Mouse (Mus musculus): ENCODE measurements at regions not wholly inside any gene's neighbourhood (a gene's known extent, or its start where the extent isn't known, plus 50 kb on each side); places are given as distances from the start of the nearest gene placed in this dataset.
A peak's percentile ranks its signal among the peaks of the same experiment; 100 is the strongest.

GRCm38 (mm10) chr11:19651929-19652328 lies 272.2 kb upstream of the Spred2 start:
- no peak for DNase-seq (ENCODE audit: low read depth, low spot score)

- no peak for DNase-seq (ENCODE audit: low read depth, low spot score)
Measured at GRCm38 (mm10) chr11:19659511-19659910, 264.7 kb upstream of the Spred2 start.

- DNase-seq (ENCODE audit: low read depth, low spot score), result no peak
Measured at GRCm38 (mm10) chr11:19666732-19667131, 257.4 kb upstream of the Spred2 start.

GRCm38 (mm10) chr11:19670853-19671530 lies 253.2 kb upstream of the Spred2 start:
- peak; percentile 67 for DNase-seq (ENCODE audit: low read depth, low spot score)

- peak; percentile 62 for DNase-seq (ENCODE audit: low read depth, low spot score)
Measured at GRCm38 (mm10) chr11:19673012-19673411, 251.2 kb upstream of the Spred2 start.

- no peak for DNase-seq (ENCODE audit: low read depth, low spot score)
Measured at GRCm38 (mm10) chr11:19676514-19676913, 247.7 kb upstream of the Spred2 start.

GRCm38 (mm10) chr11:19679041-19679440 lies 245.1 kb upstream of the Spred2 start:
- no peak for DNase-seq (ENCODE audit: low read depth, low spot score)

GRCm38 (mm10) chr11:19679669-19680068 lies 244.5 kb upstream of the Spred2 start:
- DNase-seq (ENCODE audit: low read depth, low spot score), result no peak

GRCm38 (mm10) chr11:19701198-19701597 lies 223.0 kb upstream of the Spred2 start:
- no peak for DNase-seq (ENCODE audit: low read depth, low spot score)

- no peak for DNase-seq (ENCODE audit: low read depth, low spot score)
Measured at GRCm38 (mm10) chr11:19708821-19709220, 215.4 kb upstream of the Spred2 start.

- DNase-seq (ENCODE audit: low read depth, low spot score), result no peak
Measured at GRCm38 (mm10) chr11:19709337-19709736, 214.8 kb upstream of the Spred2 start.

- no peak for DNase-seq (ENCODE audit: low read depth, low spot score)
Measured at GRCm38 (mm10) chr11:19713091-19713490, 211.1 kb upstream of the Spred2 start.

GRCm38 (mm10) chr11:19713597-19713996 lies 210.6 kb upstream of the Spred2 start:
- no peak for DNase-seq (ENCODE audit: low read depth, low spot score)

- DNase-seq (ENCODE audit: low read depth, low spot score), result no peak
Measured at GRCm38 (mm10) chr11:19714211-19714610, 210.0 kb upstream of the Spred2 start.

- no peak for DNase-seq (ENCODE audit: low read depth, low spot score)
Measured at GRCm38 (mm10) chr11:19714888-19715595, 209.1 kb upstream of the Spred2 start.

GRCm38 (mm10) chr11:19718165-19718564 lies 206.0 kb upstream of the Spred2 start:
- DNase-seq (ENCODE audit: low read depth, low spot score), result no peak

- DNase-seq (ENCODE audit: low read depth, low spot score), result no peak
Measured at GRCm38 (mm10) chr11:19729031-19729430, 195.1 kb upstream of the Spred2 start.

- no peak for DNase-seq (ENCODE audit: low read depth, low spot score)
Measured at GRCm38 (mm10) chr11:19730747-19731146, 193.4 kb upstream of the Spred2 start.

GRCm38 (mm10) chr11:19736076-19736475 lies 188.1 kb upstream of the Spred2 start:
- no peak for DNase-seq (ENCODE audit: low read depth, low spot score)

GRCm38 (mm10) chr11:19736926-19737325 lies 187.2 kb upstream of the Spred2 start:
- no peak for DNase-seq (ENCODE audit: low read depth, low spot score)

GRCm38 (mm10) chr11:19737331-19737730 lies 186.8 kb upstream of the Spred2 start:
- DNase-seq (ENCODE audit: low read depth, low spot score), result no peak

GRCm38 (mm10) chr11:19737807-19738206 lies 186.4 kb upstream of the Spred2 start:
- no peak for DNase-seq (ENCODE audit: low read depth, low spot score)

GRCm38 (mm10) chr11:19739527-19740151 lies 184.5 kb upstream of the Spred2 start:
- DNase-seq (ENCODE audit: low read depth, low spot score), result no peak
